Mouse (Mus musculus) lung, postnatal 25 days (tissue): ENCODE data around the gene Rinl.
A peak's percentile ranks its signal among the peaks of the same experiment; 100 is the strongest.

Experiments used
- DNase-seq: peaks from one replicate; pipeline ENCODE4 v3.0.0; 2022; ENCODE audit warnings: low spot score

Rinl gene

GRCm38 (mm10) chr7:28780857-28781256 lies 7.9 kb upstream of the Rinl start:
- DNase-seq = no peak

GRCm38 (mm10) chr7:28781261-28781663 lies 7.5 kb upstream of the Rinl start:
- peak; percentile 57 for DNase-seq

- DNase-seq = no peak
These were observed 3.6 kb upstream of the Rinl start for GRCm38 (mm10) chr7:28785161-28785560.

DNA sequence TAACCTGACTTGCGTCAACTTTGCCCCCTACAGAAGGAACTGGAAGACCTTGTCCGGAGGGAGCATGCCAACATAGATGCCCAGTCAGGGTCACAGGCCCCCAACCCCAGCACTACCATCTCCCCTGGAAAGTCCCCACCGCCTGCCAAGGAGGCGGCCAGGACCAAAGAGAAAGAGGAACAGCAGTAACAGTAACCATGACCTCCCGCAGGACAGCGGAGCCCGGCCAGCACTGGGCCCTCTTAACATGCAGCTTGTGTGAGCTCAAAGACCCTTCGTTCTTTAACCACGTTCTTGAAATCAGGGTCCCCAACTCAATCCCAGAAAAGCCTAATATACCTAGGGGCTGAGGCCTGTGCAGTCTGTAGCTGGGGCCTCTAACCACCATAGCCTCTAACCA lies 885 bp upstream of the Rinl start:
- no peak for DNase-seq

DNA sequence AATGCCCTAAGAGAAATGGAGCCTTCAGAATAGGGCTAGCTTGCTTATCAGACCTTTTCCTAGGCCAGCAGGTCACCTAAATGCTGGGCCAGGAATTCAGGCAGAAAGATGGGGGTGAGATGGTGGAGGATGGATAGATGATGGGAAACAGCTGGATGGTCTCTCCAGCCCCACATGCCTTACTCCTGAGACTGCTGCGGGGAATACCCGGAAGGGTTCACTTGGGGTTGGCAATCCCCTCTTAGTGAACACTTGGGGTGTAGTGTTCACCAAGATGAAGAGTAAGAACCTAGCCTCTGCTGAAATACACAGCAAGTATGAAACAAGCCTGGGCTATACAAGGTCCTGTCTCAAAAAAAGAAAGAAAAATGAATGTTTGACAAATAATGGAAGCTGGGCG lies 466 bp downstream of the Rinl start:
- DNase-seq = no peak

GRCm38 (mm10) chr7:28790066-28790806 lies 1.5 kb downstream of the Rinl start:
- DNase-seq = no peak

GRCm38 (mm10) chr7:28791706-28792105 lies 2.9 kb downstream of the Rinl start:
- no peak for DNase-seq

DNA sequence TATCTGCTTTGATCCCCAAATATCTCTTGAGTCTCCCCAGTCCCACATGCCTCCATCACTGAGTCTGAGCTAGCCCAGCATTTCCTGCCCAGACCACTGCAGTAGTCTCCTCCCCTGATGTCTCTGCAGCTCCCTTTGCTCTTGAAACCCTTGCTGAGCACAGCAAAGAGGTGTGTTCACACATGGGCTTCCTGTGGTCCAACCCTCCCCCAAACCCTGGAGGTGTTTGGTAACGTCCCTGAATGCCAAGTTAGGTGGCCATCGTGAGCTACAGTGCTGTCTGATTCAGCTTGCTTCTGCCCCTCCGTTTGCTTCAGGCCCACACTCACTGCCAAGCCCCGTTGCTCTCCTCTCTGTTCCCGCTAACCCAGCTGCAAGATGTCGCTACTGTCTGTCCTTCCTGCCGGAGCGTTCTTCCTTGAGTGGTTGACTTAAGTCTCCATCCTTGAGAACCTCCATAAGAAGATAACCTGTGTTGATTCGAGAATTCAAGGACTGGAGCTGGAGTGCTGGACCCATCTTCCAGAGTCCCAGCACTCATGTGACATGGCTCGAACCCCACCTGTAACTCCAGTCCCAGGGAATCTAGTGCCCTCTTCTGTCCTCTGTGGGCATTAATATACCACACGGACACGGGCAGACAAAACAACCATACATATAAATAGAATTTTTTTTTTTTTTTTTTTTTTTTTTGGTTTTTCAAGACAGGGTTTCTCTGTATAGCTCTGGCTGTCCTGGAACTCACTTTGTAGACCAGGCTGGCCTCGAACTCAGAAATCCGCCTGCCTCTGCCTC lies 3.8 kb downstream of the Rinl start:
- DNase-seq = no peak

GRCm38 (mm10) chr7:28793834-28794233 lies 5.1 kb downstream of the Rinl start:
- DNase-seq = peak; percentile 58

DNA sequence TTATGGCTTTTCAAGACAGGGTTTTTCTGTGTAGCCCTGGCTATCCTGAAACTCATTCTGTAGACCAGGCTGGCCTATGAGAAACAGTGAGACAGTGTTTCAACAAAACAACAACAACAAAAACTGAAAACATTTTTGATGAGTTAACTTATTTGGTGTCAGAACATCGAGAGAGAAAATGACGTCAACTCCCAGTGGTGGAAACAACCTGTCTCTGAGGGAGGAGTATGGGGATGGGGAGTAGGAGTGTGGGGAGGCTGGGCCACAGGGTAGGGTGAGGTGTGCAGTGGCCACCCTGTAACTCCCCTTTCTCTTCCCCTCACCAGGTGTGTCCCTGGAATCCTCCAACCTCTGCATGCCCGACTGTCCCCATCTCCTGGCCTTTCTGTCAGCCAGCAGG lies 5.7 kb downstream of the Rinl start:
- DNase-seq = no peak

DNA sequence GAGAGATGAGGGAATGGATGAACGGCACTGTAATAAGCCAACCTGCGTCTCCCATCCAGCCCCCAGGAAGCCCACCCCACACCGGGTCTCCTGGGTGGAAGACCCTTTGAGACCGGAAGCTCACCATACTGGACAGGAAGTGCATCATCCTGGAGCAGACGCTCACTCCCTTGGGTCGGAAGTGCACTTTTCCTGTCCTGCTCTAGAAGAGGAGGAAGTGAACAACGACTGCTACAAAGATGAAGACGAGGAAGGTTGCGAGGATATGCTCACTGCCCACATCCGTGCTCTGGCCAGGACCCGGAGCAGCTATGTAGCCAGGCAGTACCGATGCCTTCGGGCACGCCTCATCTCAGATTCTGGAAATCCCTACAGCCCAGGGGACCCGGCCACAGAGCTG lies 7.1 kb downstream of the Rinl start:
- DNase-seq = no peak

DNA sequence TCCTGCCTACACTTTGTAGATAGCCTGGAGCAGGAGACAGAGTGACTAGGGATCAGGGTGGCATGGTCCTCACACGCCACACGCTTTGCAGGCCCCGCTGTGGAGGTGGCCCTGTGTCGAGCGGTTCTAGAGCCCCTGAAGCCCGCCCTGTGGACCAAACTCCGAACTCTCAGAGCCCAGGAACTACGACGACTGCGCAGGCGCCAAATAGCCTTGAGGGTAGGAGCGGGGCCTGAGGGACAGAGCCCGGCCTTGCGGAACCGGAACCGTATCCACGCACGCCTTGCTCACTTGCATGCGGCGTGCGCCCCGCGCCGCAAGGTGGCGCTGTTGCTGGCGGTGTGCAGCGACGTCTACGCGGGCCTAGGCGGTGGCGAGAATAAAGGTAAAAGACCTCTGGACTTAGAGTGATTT lies 7.8 kb downstream of the Rinl start:
- DNase-seq = peak; percentile 89

- no peak for DNase-seq
These were observed 11.2 kb downstream of the Rinl start for GRCm38 (mm10) chr7:28799994-28800393.

DNA sequence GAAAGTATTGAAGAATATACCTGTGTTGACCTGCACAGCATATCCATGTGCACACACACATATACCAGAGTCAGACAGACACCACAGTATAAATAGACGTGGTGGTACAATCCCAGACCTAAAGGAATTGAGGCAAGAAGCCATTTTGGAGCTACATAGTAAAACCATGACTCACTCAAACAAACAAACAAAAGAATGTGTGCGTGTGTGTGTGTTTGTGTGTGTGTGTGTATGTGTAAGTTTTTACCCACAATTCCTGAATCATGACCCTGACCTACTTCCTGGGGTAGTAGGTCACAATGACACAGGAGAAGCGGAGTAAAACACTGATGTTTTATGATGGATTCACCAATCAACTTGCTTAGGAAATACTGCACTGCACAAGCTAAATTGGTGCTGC lies 12.7 kb downstream of the Rinl start:
- no peak for DNase-seq

DNA sequence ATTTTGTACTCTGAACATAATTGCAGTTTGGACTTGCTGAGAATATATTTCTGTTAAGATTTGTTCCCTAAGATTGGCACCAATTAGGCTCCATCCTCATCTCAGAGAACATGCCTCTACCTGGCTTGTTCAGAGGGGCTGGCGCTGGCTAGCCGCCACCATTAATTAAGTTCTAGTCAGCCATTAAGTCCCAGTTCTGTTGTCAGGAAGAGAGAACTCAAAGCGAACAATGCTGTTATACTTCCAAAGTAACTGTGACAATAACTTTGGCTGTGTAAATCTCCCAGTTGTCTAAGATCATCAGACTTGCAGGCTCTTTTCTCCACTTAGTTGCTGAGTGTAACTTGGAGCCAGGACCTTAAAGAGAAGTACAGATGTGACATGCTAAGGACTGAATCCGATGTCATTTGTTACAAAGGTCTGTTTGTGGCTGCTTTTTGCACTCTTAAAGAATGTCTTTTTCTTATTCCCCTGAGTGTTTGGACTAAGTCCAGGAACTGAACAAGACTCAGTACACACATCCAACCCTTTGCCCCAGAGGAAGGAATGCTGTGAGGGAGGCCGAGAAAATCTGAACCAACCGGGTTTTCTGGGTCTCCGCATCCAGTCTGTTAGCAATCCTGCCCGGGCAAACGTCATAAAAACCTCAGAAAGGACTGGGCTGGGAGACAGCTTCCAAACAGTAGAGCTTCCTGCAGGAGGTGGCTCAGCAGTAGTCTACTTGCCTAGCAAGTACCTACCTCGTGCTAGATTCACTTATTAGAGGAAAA lies 13.3 kb downstream of the Rinl start:
- DNase-seq = peak; percentile 87

DNA sequence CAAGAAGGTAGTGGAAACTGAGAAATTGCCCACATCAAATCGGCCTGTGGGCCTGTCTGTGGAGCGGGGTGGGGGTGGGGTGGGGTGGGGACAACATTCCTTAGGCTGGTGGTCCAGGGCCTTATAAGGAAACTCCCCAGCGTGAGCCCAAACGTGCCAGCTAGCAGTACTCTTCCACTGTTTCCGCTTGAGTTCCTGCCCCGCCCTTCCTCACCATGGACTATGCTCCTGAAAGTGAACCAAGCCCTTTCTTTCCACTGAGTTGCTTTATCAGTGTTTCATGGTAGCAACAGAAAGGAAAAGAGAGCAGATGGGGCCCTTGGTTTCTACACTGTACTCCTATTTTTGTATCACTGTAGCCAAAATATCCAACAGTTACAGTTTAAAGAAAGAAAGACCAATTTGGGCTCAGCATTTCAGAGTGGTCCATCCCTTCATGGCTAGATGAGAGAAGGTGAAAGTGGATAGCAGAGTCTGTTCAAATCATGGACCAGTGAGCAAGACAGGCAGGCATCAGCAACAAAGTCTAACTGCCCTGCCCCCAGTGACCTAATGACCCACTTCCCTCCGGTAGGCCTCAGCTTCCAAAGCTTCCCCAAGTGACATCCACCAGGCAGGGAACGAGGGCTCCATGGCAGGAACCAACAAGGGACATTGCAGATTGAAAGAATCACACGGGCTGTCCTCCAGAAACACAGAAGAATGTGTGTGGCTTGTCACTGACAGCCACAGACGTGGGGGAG lies 14.2 kb downstream of the Rinl start:
- DNase-seq = peak; percentile 80

GRCm38 (mm10) chr7:28803756-28804155 lies 15.0 kb downstream of the Rinl start:
- no peak for DNase-seq

DNA sequence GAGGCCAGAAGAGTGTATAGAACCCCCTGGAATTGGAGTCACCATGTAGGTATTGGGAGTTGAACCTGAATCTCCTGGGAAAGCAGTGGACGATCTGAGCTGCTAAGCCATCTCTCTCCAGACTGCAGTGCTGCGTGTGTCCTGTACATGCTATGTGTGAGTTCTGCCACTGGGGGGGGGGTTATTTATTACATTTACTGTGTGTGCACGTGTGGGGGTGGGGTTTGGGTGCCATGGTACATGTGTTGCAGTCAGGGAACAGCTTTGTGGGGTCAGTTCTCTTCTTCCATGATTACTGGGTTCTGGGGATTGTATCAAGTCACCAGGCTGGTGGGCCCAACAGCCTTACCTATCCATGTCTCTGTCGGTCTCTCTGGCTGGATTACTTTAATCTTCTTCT lies 18.1 kb downstream of the Rinl start:
- DNase-seq = no peak

- no peak for DNase-seq
These were observed 19.0 kb downstream of the Rinl start for GRCm38 (mm10) chr7:28807641-28808220.

DNA sequence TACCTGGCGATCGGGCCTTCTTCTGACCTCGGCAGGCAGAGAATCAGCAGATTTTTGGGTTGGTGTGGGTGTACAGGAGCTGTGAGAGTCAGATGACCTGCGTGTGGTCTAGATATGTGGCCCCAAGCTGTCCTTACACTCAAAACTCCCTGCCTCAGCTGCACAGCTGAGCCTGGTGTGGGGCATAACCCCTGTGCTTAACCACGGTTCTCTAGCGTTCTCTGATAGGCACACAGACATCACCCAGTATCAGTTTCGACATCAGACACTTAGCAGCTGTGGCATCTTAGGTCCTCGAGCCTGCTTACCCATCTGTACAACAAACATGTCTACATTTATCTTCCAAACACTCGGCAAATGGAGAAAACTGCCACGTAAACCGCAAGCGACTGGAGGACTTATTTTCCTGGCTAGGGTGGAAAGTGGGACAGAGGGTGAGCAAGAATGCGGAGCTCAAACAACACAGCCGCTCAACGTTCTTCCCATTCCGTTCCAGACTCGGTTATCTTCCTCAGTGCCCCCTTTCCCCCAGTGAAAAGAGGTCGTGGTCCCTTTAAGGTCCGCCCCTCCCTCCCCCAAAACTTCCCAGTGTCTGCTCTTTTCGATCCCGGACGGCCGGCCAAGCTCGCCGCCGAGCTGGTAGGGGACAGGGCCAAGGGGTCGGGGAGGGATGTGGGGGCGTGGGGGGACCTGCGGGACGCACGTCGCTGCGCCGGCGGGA lies 19.6 kb downstream of the Rinl start, which contains the start of gene Hnrnpl:
Hnrnpl (plus strand) TSS at position 321 of the 721 bp plus-strand sequence.
- peak; percentile 53 for DNase-seq

DNA sequence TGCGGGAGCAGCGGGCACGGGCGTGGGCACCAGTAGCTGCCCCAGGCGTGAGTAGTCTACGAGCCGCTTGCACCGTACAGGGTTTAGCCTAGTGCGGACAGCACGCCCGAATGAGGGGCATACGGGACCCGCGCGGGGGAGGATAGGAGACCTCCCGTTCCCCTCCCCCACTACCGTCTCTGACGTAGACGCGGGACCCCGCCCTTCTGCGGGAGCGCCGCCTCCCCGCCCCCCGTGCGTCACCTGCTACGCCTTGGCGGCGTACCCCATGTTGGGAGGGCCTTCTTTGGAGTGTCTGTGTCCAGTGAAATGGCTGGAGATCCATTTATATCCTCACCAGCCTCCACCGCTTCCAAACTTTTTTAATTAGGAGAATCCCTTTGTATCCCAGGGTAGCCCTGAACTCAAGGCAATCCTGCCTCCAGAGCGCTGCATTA lies 20.2 kb downstream of the Rinl start:
- peak; percentile 95 for DNase-seq
